Mouse (Mus musculus): ENCODE measurements around the gene Pdcd1lg2. TPM values are rescaled to one million over a fixed set of nuclear protein-coding genes. Genes with fewer than 3 reads are reported as not detected.

The Pdcd1lg2 gene
- total and polyA plus RNA-seq, 3 experiments = 1.7 to 5.4 TPM; not detected in 1

DNA sequence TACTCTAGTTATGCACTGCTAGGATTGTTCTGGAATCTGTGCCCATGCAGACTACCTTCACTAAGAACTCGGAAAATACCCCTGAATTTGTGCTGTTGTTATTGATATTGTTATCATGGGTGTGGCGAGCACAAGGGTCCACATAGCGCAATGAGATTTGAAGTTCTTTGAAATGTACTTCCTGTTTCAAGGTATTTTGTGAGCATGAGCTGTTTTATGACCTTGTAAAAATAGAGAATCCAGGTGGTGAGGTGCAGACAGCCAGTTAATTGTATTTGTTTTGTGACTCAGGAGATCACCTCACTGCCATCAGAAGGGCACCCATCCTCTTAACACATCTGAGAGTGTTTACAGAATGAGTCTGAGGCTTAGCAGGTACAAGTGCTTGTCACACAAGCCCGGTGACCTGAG, 64.5 kb downstream of the Pdcd1lg2 start (continued):
- TF ChIP-seq POLR2AphosphoS5 (IDR thresholded peaks at IDR 0.05; ENCODE audit: borderline replicate concordance, low read depth, low read length) (no peak), MXI1 (IDR thresholded peaks at IDR 0.05; ENCODE audit: low read depth, low read length) (no peak), BHLHE40 (IDR thresholded peaks at IDR 0.05; ENCODE audit: borderline replicate concordance, low read depth, low read length) (peak; percentile 58), ZKSCAN1 (IDR thresholded peaks at IDR 0.05; ENCODE audit: low read depth, low read length) (no peak), EP300 (IDR thresholded peaks at IDR 0.05; ENCODE audit: low read depth in 1 of 2, low read length in 2 of 2) (peak; percentile 89 to 91), SMC3 (IDR thresholded peaks at IDR 0.05; ENCODE audit: low read depth, low read length) (no peak), JUND (IDR thresholded peaks at IDR 0.05; ENCODE audit: low read depth, low read length) (no peak), MYC (IDR thresholded peaks at IDR 0.05; ENCODE audit: low read depth, low read length) (peak; percentile 74; the same call in 1 of the 2 replicates), NRF1 (IDR thresholded peaks at IDR 0.05; ENCODE audit: insufficient read depth, low read depth, low read length, poor library complexity, severe bottlenecking) (no peak), ZMIZ1 (IDR thresholded peaks at IDR 0.05; ENCODE audit: low read depth, low read length) (no peak), MEF2A (IDR thresholded peaks at IDR 0.05; ENCODE audit: extremely low read depth, insufficient replicate concordance, low read depth, low read length, poor library complexity, severe bottlenecking) (no peak)

DNA sequence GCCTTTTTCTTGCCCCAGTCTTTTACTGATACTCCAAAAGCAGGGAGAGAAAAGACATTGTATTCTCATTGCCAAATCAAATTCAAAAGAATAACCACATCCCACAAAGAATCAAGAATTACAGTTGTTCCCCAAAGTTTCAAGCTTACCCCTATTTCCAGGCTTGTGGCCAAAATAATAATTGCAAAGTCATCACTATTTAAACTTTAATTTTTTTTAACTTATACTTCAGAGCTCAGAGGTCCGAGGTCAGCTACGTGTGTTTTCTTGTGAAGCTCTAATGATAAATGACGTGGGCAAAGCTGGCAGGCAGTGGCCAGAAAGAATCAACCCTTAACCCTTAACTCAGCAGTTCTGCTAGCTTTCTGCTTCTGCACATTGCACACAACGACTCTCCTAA, 67.9 kb downstream of the Pdcd1lg2 start:
- H3K36me3 ChIP-seq (ENCODE audit: control insufficient read depth in 1 of 2, insufficient read depth in 2 of 2, low read length in 2 of 2) = peaks cover 0 to 40% of the 10 kb centered on the region in 2 experiments; a peak in 2 of 4 replicates
- H3K9ac ChIP-seq (ENCODE audit: control insufficient read depth, low read depth, low read length, poor library complexity, severe bottlenecking) = no peak overlapping the region
- TF ChIP-seq MAX (IDR thresholded peaks at IDR 0.05; ENCODE audit: low read length) = no peak
- peak; percentile 77 for TF ChIP-seq RCOR1 (IDR thresholded peaks at IDR 0.05; ENCODE audit: low read depth, low read length)
- no peak for TF ChIP-seq USF1 (IDR thresholded peaks at IDR 0.05; ENCODE audit: low read depth, low read length)
- peak; percentile 98 for TF ChIP-seq MAFK (IDR thresholded peaks at IDR 0.05; ENCODE audit: borderline replicate concordance, low read depth, low read length)
- TF ChIP-seq MXI1 (IDR thresholded peaks at IDR 0.05; ENCODE audit: low read depth, low read length) = 0 out of 2 replicates have a peak, but pooled peaks have one; percentile 6
- peak; percentile 65 for TF ChIP-seq ZNF384 (IDR thresholded peaks at IDR 0.05; ENCODE audit: low read depth, low read length)
- peak; percentile 7; the same call in 1 of the 2 replicates for TF ChIP-seq SIN3A (IDR thresholded peaks at IDR 0.05; ENCODE audit: low read length)
- TF ChIP-seq ETS1 (IDR thresholded peaks at IDR 0.05; ENCODE audit: low read depth, low read length) = peak; percentile 46
- no peak for TF ChIP-seq GATA1 (IDR thresholded peaks at IDR 0.05; ENCODE audit: low read depth, low read length)
- peak; percentile 77 for DNase-seq (ENCODE audit: low read depth, low spot score)
- no peaks in the 10 kb centered on the region for H3K79me2 ChIP-seq (ENCODE audit: control insufficient read depth, insufficient read depth, low read length, poor library complexity)
- H3K27ac ChIP-seq (ENCODE audit: control insufficient read depth, low read depth, low read length) = no peak overlapping the region
- H3K9me3 ChIP-seq (replicated peaks; ENCODE audit: insufficient read depth, low read length) = no peaks in the 10 kb centered on the region
- peaks cover 45 to 56% of the 10 kb centered on the region in 2 experiments for H3K4me1 ChIP-seq (ENCODE audit: control insufficient read depth in 1 of 2, insufficient read depth in 2 of 2, low read length in 2 of 2)
- no peaks in the 10 kb centered on the region for H3K27me3 ChIP-seq (ENCODE audit: control insufficient read depth in 1 of 2, insufficient read depth in 2 of 2, low read length in 2 of 2)
- no peak overlapping the region for H3K4me3 ChIP-seq (ENCODE audit: control insufficient read depth in 1 of 2, insufficient read depth in 1 of 2, low read depth in 2 of 2, low read length in 2 of 2)

All from MEL (cell line).